Mouse (Mus musculus) ovary, postnatal 10 days (tissue): ENCODE results near the gene Rad1.
"Not testable (repeated sequence)": the region's sequence is repeated elsewhere in the genome, so short reads cannot be mapped to it uniquely, and the experiment has no call there.

Experiments
- DNase-seq: peaks from one replicate; pipeline ENCODE4 v3.0.0; 2022; ENCODE audit warnings: low spot score

The Rad1 gene

GRCm38 (mm10) chr15:10515166-10515565, 29.3 kb downstream of the Rad1 start:
- no peak for DNase-seq

- no peak for DNase-seq
These were observed 40.1 kb downstream of the Rad1 start for GRCm38 (mm10) chr15:10525896-10526295.

- DNase-seq, result no peak
These were observed 45.5 kb downstream of the Rad1 start for GRCm38 (mm10) chr15:10531352-10531751.

DNA sequence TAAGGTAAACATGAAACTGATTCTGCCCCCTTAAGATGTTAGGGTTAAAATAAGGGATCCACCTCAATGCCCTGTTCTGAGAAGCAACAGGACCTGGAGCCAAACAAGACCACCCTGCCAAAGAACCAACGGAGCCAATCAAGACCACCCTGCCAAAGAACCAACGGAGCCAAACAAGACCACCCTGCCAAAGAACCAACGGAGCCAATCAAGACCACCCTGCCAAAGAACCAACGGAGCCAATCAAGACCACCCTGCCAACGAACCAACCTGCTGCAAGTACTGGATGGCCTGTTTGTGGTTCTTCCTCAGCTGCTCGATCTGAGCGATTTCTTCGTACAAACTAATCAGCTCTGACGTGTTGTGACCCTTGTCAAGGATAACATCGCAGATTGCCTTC, 47.5 kb downstream of the Rad1 start:
- DNase-seq, result not testable (repeated sequence)

DNA sequence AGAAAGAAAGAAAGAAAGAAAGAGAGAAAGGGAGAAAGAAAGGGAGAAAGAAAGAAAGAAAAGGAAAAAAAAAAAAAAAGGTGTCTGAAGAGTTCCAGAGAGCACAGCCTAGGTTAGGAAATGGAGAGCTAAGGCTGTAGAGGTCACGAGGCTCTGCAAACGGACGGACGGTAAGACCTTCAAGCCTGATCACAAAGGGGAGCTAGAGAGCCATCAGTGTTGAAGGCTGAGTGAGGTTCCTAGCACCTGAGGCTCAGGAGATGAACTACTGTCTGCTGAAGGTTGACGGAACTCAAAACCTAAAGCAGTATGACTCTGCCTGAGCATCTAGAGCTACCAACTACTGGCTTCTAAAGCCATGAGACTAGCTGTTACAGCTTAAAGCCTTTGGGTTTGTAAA, 48.8 kb downstream of the Rad1 start:
- no peak for DNase-seq

- DNase-seq, result no peak
These were observed 50.2 kb downstream of the Rad1 start for GRCm38 (mm10) chr15:10535969-10536368.

DNA sequence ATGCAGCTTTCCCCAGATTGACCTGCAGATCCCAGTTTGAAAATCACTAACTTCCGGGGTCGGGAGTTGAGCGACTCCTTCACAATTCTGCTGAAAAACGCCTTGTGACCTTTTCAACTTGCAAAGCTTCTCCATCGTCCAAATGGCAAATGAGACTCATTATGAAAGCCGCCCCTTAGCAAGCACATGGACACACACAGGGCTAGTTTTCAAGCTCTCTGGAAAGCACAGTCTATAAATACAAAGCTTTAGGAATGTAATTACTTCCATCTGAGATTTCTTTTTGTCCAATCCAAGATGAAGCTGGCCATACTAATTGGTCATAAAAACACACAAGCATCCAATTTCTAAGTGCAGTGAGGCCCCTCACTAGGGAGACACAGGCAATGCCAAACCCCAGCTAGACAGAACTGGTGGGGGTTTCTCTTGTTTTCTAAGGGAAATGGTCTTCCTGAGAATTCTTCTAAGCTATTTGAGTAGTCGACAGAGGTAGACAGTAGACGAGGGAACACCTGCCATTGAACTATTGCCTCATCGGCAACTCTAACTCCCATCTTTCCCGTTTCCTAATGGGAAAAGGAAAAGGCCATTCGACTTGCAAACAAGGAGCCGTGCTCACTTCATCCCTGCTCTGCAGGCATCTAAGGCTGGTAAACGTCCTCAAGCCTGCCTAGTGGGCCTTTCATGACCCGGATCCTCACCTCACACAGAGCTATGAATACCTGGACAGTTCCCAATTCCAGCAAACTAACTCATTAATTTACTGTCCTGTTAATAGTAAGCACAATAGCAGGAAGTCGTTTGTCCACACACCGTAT, 54.7 kb downstream of the Rad1 start:
- DNase-seq, result no peak
